Mouse (Mus musculus) heart, embryonic 10.5 days (tissue): ENCODE results near the gene Pcnx3. TPM values are rescaled to one million over a fixed set of nuclear protein-coding genes. Genes with fewer than 3 reads are reported as not detected.

Experiments
- DNase-seq: peaks from one replicate; pipeline ENCODE4 v3.0.0-alpha.2; 2017; ENCODE audit warnings: low spot score
- H3K27ac ChIP-seq: fragments of 300-500 bp; sonication (generic); 2 replicates; pipeline ENCODE4 v1.5.1; 2016; ENCODE audit warnings: mild to moderate bottlenecking
- H3K27me3 ChIP-seq: fragments of 300-500 bp; sonication (generic); 2 replicates; pipeline ENCODE4 v1.6.1; 2016; ENCODE audit warnings: mild to moderate bottlenecking; ENCODE audit not compliant: poor library complexity, insufficient read depth, severe bottlenecking
- H3K36me3 ChIP-seq: fragments of 300-500 bp; sonication (generic); 2 replicates; pipeline ENCODE4 v1.6.1; 2016; ENCODE audit warnings: mild to moderate bottlenecking, moderate library complexity
- H3K4me1 ChIP-seq: fragments of 300-500 bp; sonication (generic); 2 replicates; pipeline ENCODE4 v1.6.1; 2016; ENCODE audit warnings: mild to moderate bottlenecking
- H3K4me3 ChIP-seq: fragments of 300-500 bp; sonication (generic); 2 replicates; pipeline ENCODE4 v1.5.1; 2016; ENCODE audit warnings: mild to moderate bottlenecking, moderate library complexity
- H3K9me3 ChIP-seq: fragments of 300-500 bp; sonication (generic); 2 replicates; pipeline ENCODE4 v1.6.1; 2016; ENCODE audit warnings: mild to moderate bottlenecking, moderate library complexity
- WGBS: fragments of 180-500 bp; shearing (Covaris S2); methylation state at CpG from one replicate; pipeline ENCODE4 v1.1.7; 2016; 5-methylcytosine and 5-hydroxymethylcytosine counted together
- polyA plus RNA-seq: library from polyadenylated mRNA; unstranded; fragments of >200 nt; fragmentation: Nextera tagmentation; extraction: Ambion mirVana; gene quantifications from 2 replicates; pipeline ENCODE4 v1.2.1, GENCODE M21; 2016

The Pcnx3 gene
- polyA plus RNA-seq, 1 experiment from 2014 or later: 26.3 TPM

- 28% methylated on average over 7 of the region's 7 CpGs for WGBS
- peak overlapping the region; percentile 91 for H3K27ac ChIP-seq
- peaks cover 48% of the 10 kb centered on the region for H3K36me3 ChIP-seq
- no peaks in the 10 kb centered on the region for H3K27me3 ChIP-seq
- H3K4me1 ChIP-seq: peaks cover 59% of the 10 kb centered on the region
- H3K4me3 ChIP-seq: peak overlapping the region; percentile 97
- H3K9me3 ChIP-seq: no peaks in the 10 kb centered on the region
- peak; percentile 85 for DNase-seq
Observed at GRCm38 (mm10) chr19:5724549-5724941, 35.8 kb upstream of the Pcnx3 start.

- peaks cover 58% of the 10 kb centered on the region for H3K4me1 ChIP-seq
- peaks cover 53% of the 10 kb centered on the region for H3K36me3 ChIP-seq
- H3K27me3 ChIP-seq: no peaks in the 10 kb centered on the region
- H3K9me3 ChIP-seq: no peaks in the 10 kb centered on the region
- WGBS: 40% methylated on average over 4 of the region's 4 CpGs
- H3K27ac ChIP-seq: peak overlapping the region; percentile 91
- peak overlapping the region; percentile 97 for H3K4me3 ChIP-seq
- DNase-seq: no peak
Observed at GRCm38 (mm10) chr19:5723934-5724548, 35.3 kb upstream of the Pcnx3 start.

GRCm38 (mm10) chr19:5722848-5723425, 34.2 kb upstream of the Pcnx3 start:
- Histone ChIP-seq H3K9me3 (no peaks in the 10 kb centered on the region), H3K4me1 (peaks cover 51% of the 10 kb centered on the region), H3K4me3 (peak overlapping the region; percentile 97; the same call in 1 of the 2 replicates), H3K27ac (peak overlapping the region; percentile 91; the same call in 1 of the 2 replicates), H3K27me3 (no peaks in the 10 kb centered on the region), H3K36me3 (peaks cover 64% of the 10 kb centered on the region)
- 89% methylated on average over 7 of the region's 7 CpGs for WGBS
- DNase-seq: no peak

GRCm38 (mm10) chr19:5721233-5721632, 32.5 kb upstream of the Pcnx3 start:
- Histone ChIP-seq H3K27me3 (no peaks in the 10 kb centered on the region), H3K4me1 (peaks cover 50% of the 10 kb centered on the region), H3K9me3 (no peaks in the 10 kb centered on the region), H3K4me3 (no peak overlapping the region), H3K27ac (no peak overlapping the region; the same call in 1 of the 2 replicates), H3K36me3 (peaks cover 80% of the 10 kb centered on the region)
- DNase-seq: no peak
- WGBS: 86% methylated on average over 6 of the region's 6 CpGs

- H3K36me3 ChIP-seq: peaks cover 99% of the 10 kb centered on the region
Observed at GRCm38 (mm10) chr19:5716955-5717354, 28.2 kb upstream of the Pcnx3 start.

GRCm38 (mm10) chr19:5715793-5716688, 27.3 kb upstream of the Pcnx3 start:
- peaks cover 99% of the 10 kb centered on the region for H3K36me3 ChIP-seq
- H3K4me3 ChIP-seq: peak overlapping the region; percentile 29; the same call in 1 of the 2 replicates
- 34% methylated on average over 43 of the region's 43 CpGs for WGBS
- H3K4me1 ChIP-seq: peaks cover 43% of the 10 kb centered on the region
- no peak for DNase-seq
- no peaks in the 10 kb centered on the region for H3K9me3 ChIP-seq
- H3K27me3 ChIP-seq: no peaks in the 10 kb centered on the region
- H3K27ac ChIP-seq: peak overlapping the region; percentile 10; the same call in 1 of the 2 replicates

More at GRCm38 (mm10) chr19:5716955-5717354, 28.2 kb upstream of the Pcnx3 start:
- Histone ChIP-seq H3K4me3 (no peak overlapping the region; the same call in 1 of the 2 replicates), H3K27ac (no peak overlapping the region; the same call in 1 of the 2 replicates), H3K9me3 (no peaks in the 10 kb centered on the region), H3K27me3 (no peaks in the 10 kb centered on the region), H3K4me1 (peaks cover 43% of the 10 kb centered on the region)
- WGBS: 49% methylated on average over 10 of the region's 10 CpGs
- DNase-seq: no peak

- no peak for DNase-seq
- peaks cover 97% of the 10 kb centered on the region for H3K36me3 ChIP-seq
Observed at GRCm38 (mm10) chr19:5713730-5714129, 25.0 kb upstream of the Pcnx3 start.

GRCm38 (mm10) chr19:5713255-5713654, 24.5 kb upstream of the Pcnx3 start:
- H3K9me3 ChIP-seq: no peaks in the 10 kb centered on the region
- WGBS: 74% methylated on average over 5 of the region's 5 CpGs
- H3K27ac ChIP-seq: 0 out of 2 replicates have a peak overlapping the region, but pooled peaks have one; percentile 31
- no peak overlapping the region for H3K4me3 ChIP-seq
- no peaks in the 10 kb centered on the region for H3K27me3 ChIP-seq
- H3K36me3 ChIP-seq: peaks cover 97% of the 10 kb centered on the region
- H3K4me1 ChIP-seq: peaks cover 40% of the 10 kb centered on the region
- no peak for DNase-seq

More at GRCm38 (mm10) chr19:5713730-5714129, 25.0 kb upstream of the Pcnx3 start:
- Histone ChIP-seq H3K4me3 (no peak overlapping the region), H3K9me3 (no peaks in the 10 kb centered on the region), H3K27me3 (no peaks in the 10 kb centered on the region), H3K4me1 (peaks cover 43% of the 10 kb centered on the region), H3K27ac (peak overlapping the region; percentile 31; the same call in 1 of the 2 replicates)
- 16% methylated on average over 2 of the region's 2 CpGs for WGBS

- Histone ChIP-seq H3K27me3 (no peaks in the 10 kb centered on the region), H3K9me3 (no peaks in the 10 kb centered on the region), H3K4me3 (no peak overlapping the region), H3K36me3 (peaks cover 97% of the 10 kb centered on the region), H3K4me1 (peaks cover 31% of the 10 kb centered on the region), H3K27ac (no peak overlapping the region)
- 94% methylated on average over 14 of the region's 14 CpGs for WGBS
- no peak for DNase-seq
Observed at GRCm38 (mm10) chr19:5711907-5712460, 23.3 kb upstream of the Pcnx3 start.

- peaks cover 25% of the 10 kb centered on the region for H3K4me1 ChIP-seq
- DNase-seq: no peak
- peaks cover 97% of the 10 kb centered on the region for H3K36me3 ChIP-seq
Observed at GRCm38 (mm10) chr19:5711218-5711617, 22.5 kb upstream of the Pcnx3 start.

GRCm38 (mm10) chr19:5710581-5710980, 21.9 kb upstream of the Pcnx3 start:
- WGBS: 87% methylated on average over 8 of the region's 8 CpGs

More at GRCm38 (mm10) chr19:5711218-5711617, 22.5 kb upstream of the Pcnx3 start:
- Histone ChIP-seq H3K9me3 (no peaks in the 10 kb centered on the region), H3K27me3 (no peaks in the 10 kb centered on the region), H3K27ac (no peak overlapping the region), H3K4me3 (no peak overlapping the region)
- WGBS: 27% methylated on average over 3 of the region's 3 CpGs

GRCm38 (mm10) chr19:5710068-5710467, 21.4 kb upstream of the Pcnx3 start:
- H3K36me3 ChIP-seq: peaks cover 89% of the 10 kb centered on the region

More at GRCm38 (mm10) chr19:5710581-5710980, 21.9 kb upstream of the Pcnx3 start:
- peaks cover 94% of the 10 kb centered on the region for H3K36me3 ChIP-seq
- no peak for DNase-seq
- H3K9me3 ChIP-seq: no peaks in the 10 kb centered on the region
- no peak overlapping the region for H3K4me3 ChIP-seq
- no peaks in the 10 kb centered on the region for H3K27me3 ChIP-seq
- H3K27ac ChIP-seq: no peak overlapping the region
- H3K4me1 ChIP-seq: peaks cover 23% of the 10 kb centered on the region

More at GRCm38 (mm10) chr19:5710068-5710467, 21.4 kb upstream of the Pcnx3 start:
- 95% methylated on average over 6 of the region's 6 CpGs for WGBS
- Histone ChIP-seq H3K27ac (no peak overlapping the region), H3K4me1 (peaks cover 23% of the 10 kb centered on the region), H3K4me3 (no peak overlapping the region), H3K9me3 (no peaks in the 10 kb centered on the region), H3K27me3 (no peaks in the 10 kb centered on the region)
- no peak for DNase-seq
